Comparison of ENCODE assay signal across 25 mouse cellular contexts in the genomic region with DNA sequence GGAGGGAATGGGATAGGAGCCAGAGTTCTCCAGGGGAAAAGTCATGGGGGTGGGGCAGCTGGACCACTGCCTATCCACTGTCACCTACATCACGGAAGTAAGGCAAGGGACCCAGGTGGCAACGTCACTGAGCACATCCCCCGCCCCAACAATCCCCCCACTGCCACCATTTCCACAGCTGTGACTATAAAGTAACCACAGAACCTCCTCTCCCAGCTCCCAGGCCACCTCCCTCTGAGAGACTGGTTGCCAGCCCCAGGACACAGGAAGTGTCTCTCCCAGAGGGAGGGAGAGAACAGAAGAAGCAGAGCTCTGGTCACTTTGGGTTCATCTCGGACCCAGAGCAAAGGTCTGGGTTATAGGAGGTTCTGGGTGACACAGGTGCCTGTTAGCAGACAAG. TPM values are rescaled to one million over a fixed set of nuclear protein-coding genes. Genes with fewer than 3 reads are reported as not detected.
DNase-seq lines count a peak whose midpoint lies in the region; ATAC-seq and TF ChIP-seq lines count a peak whose summit lies in the region.
"Had no signal": no experiment of that assay in that cellular context is flagged by ENCODE, and none has a peak within 500 bp of the region (broad histone marks: within the 10 kb centered on the region; RNA-seq: fewer than 3 reads in every experiment).

No protein-coding gene starts in this region.

- ATAC-seq in midbrain, embryonic 15.5 days (replicated peaks): no peak
- ATAC-seq: forebrain, embryonic 15.5 days; hindbrain, embryonic 16.5 days; Patski had no signal

- H3K9me3 ChIP-seq in midbrain, embryonic 10.5 days (replicated peaks): no peaks in the 10 kb centered on the region
- no peaks in the 10 kb centered on the region for H3K9me3 ChIP-seq in midbrain, embryonic 15.5 days
- H3K9me3 ChIP-seq: embryonic facial prominence, embryonic 12.5 days; embryonic facial prominence, embryonic 15.5 days; forebrain, embryonic 15.5 days; heart, embryonic 10.5 days; heart, embryonic 13.5 days; hindbrain, embryonic 13.5 days had no signal

- peaks cover 11% of the 10 kb centered on the region for H3K4me1 ChIP-seq in midbrain, embryonic 10.5 days
- peaks cover 5% of the 10 kb centered on the region for H3K4me1 ChIP-seq in midbrain, embryonic 15.5 days
- peaks cover 28% of the 10 kb centered on the region for H3K4me1 ChIP-seq in thymus, adult 2 months (replicated peaks; ENCODE audit: control insufficient read depth, insufficient read depth, low read length)
- H3K4me1 ChIP-seq: embryonic facial prominence, embryonic 12.5 days; embryonic facial prominence, embryonic 15.5 days; heart, embryonic 10.5 days; heart, embryonic 13.5 days had no signal

- no peak for DNase-seq in midbrain, embryonic 10.5 days (ENCODE audit: low spot score)
- peak; percentile 41 for DNase-seq in thymus, adult 2 months
- DNase-seq in thymus, postnatal 14 days: peak; percentile 56
- peak; percentile 44 for DNase-seq in thymus, postnatal 4 days
- DNase-seq in cerebellum, postnatal 4 days (ENCODE audit: low spot score in 2 of 2): no peak
- DNase-seq in heart, adult 9 months (ENCODE audit: low spot score in 2 of 2): no peak
- DNase-seq: adrenal gland, postnatal 10 days; B cell, adult 2 months; cerebellum, adult 11-12 months; cerebellum, adult 8-10 months; cerebellum, postnatal 36 days; gastrocnemius, postnatal 25 days; heart, adult 18-20 months; heart, postnatal 14 days; heart, postnatal 4 days had no signal

- 0 out of 2 replicates have a peak overlapping the region, but pooled peaks have one; percentile 39 for H3K27ac ChIP-seq in midbrain, embryonic 10.5 days (replicated peaks)
- no peak overlapping the region for H3K27ac ChIP-seq in midbrain, embryonic 15.5 days
- H3K27ac ChIP-seq in thymus, adult 2 months (ENCODE audit: control insufficient read depth, insufficient read depth, low read length): no peak overlapping the region
- H3K27ac ChIP-seq: embryonic facial prominence, embryonic 12.5 days; embryonic facial prominence, embryonic 15.5 days; forebrain, embryonic 15.5 days; heart, embryonic 10.5 days; heart, embryonic 13.5 days; hindbrain, embryonic 13.5 days had no signal

- 81% methylated on average over 4 of the region's 4 CpGs for WGBS in midbrain, embryonic 10.5 days
- 69% methylated on average over 4 of the region's 4 CpGs for WGBS in midbrain, embryonic 15.5 days
- WGBS in thymus, adult 2 months: 17% methylated on average over 4 of the region's 4 CpGs

- no peak for TF ChIP-seq POLR2A in thymus, adult 2 months (IDR thresholded peaks at IDR 0.05; ENCODE audit: control insufficient read depth, extremely low read depth, insufficient read depth, low read length, poor library complexity)

- H3K27me3 ChIP-seq in midbrain, embryonic 10.5 days (ENCODE audit: low read depth, poor library complexity, severe bottlenecking): 0 out of 2 replicates have a peak, but pooled peaks cover 9% of the 10 kb centered on the region
- no peaks in the 10 kb centered on the region for H3K27me3 ChIP-seq in midbrain, embryonic 15.5 days (replicated peaks)
- H3K27me3 ChIP-seq in thymus, adult 2 months (ENCODE audit: control insufficient read depth, insufficient read depth, low read length): no peaks in the 10 kb centered on the region
- H3K27me3 ChIP-seq: embryonic facial prominence, embryonic 15.5 days; forebrain, embryonic 15.5 days had no signal

- H3K9ac ChIP-seq in midbrain, embryonic 15.5 days: no peak overlapping the region
- H3K9ac ChIP-seq: embryonic facial prominence, embryonic 12.5 days; embryonic facial prominence, embryonic 15.5 days; forebrain, embryonic 15.5 days; heart, embryonic 13.5 days; hindbrain, embryonic 13.5 days had no signal

- no peak for TF ChIP-seq CTCF in thymus, adult 2 months (IDR thresholded peaks at IDR 0.05; ENCODE audit: borderline replicate concordance, control insufficient read depth, extremely low read depth, insufficient read depth, low read length, poor library complexity)

- H3K4me3 ChIP-seq in midbrain, embryonic 10.5 days: no peak overlapping the region
- no peak overlapping the region for H3K4me3 ChIP-seq in midbrain, embryonic 15.5 days
- H3K4me3 ChIP-seq in thymus, adult 2 months (ENCODE audit: control insufficient read depth, insufficient read depth, low read length): no peak overlapping the region
- H3K4me3 ChIP-seq: embryonic facial prominence, embryonic 12.5 days; embryonic facial prominence, embryonic 15.5 days; forebrain, embryonic 15.5 days; heart, embryonic 10.5 days; heart, embryonic 13.5 days; hindbrain, embryonic 13.5 days had no signal

- no peaks in the 10 kb centered on the region for H3K36me3 ChIP-seq in midbrain, embryonic 10.5 days
- H3K36me3 ChIP-seq in midbrain, embryonic 15.5 days (replicated peaks): no peaks in the 10 kb centered on the region
- no peaks in the 10 kb centered on the region for H3K36me3 ChIP-seq in thymus, adult 2 months (ENCODE audit: control insufficient read depth, insufficient read depth, low read length)
- H3K36me3 ChIP-seq: embryonic facial prominence, embryonic 12.5 days; embryonic facial prominence, embryonic 15.5 days; forebrain, embryonic 15.5 days; G1E; heart, embryonic 10.5 days; heart, embryonic 13.5 days; hindbrain, embryonic 13.5 days had no signal

- H3K4me2 ChIP-seq in midbrain, embryonic 15.5 days: no peak overlapping the region
- H3K4me2 ChIP-seq: embryonic facial prominence, embryonic 12.5 days; embryonic facial prominence, embryonic 15.5 days; forebrain, embryonic 15.5 days; heart, embryonic 13.5 days; hindbrain, embryonic 13.5 days had no signal

RNA-seq across cellular contexts. Expression of gene Trim29, which starts 27.0 kb away (rescaled TPM):
- 0.94 and 0.98 TPM in 2 replicates for polyA plus RNA-seq in midbrain, embryonic 10.5 days (2016; fragmentation: Nextera tagmentation; extraction: Ambion mirVana)
- polyA plus RNA-seq in midbrain, embryonic 15.5 days (2015; fragmentation: Nextera tagmentation; extraction: Ambion mirVana): 0.62 TPM in 1 of 2 replicates, not detected in the other
- polyA plus RNA-seq in thymus, adult 2 months (2012; rRNA removed): 30.1 and 35.6 TPM in 2 replicates
- polyA plus RNA-seq: forebrain, embryonic 15.5 days; G1E; hindbrain, embryonic 13.5 days; hindbrain, embryonic 16.5 days; Patski had no signal

Comparison
In these comparisons a context has a peak if more than half of its experiments do, and no peak if none do; other contexts are left out.
1. DNase-seq: peak in thymus, adult 2 months (single experiment), thymus, postnatal 14 days (single experiment) and thymus, postnatal 4 days (single experiment); none in midbrain, embryonic 10.5 days (single experiment), cerebellum, postnatal 4 days (0 of 2) and heart, adult 9 months (0 of 2).
2. RNA of gene Trim29, which starts 27.0 kb away (polyA plus RNA-seq): 30.1 to 35.6 TPM in thymus, adult 2 months; 0.94 to 0.98 TPM in midbrain, embryonic 10.5 days and 0.62 TPM in midbrain, embryonic 15.5 days; every median in the first group is over 10 times any median in the second.